Mouse (Mus musculus) forebrain, postnatal 0 days (tissue): ENCODE results near the gene Wdr45b. TPM values are rescaled to one million over a fixed set of nuclear protein-coding genes. Genes with fewer than 3 reads are reported as not detected.
A peak's percentile ranks its signal among the peaks of the same experiment; 100 is the strongest.
"Not testable (repeated sequence)": the region's sequence is repeated elsewhere in the genome, so short reads cannot be mapped to it uniquely, and the experiment has no call there.

ENCODE experiments used
- ATAC-seq: fragments of 200-750 bp; cut with Nextera tagmentation; 2 replicates; pipeline ENCODE4 v1.8.0; 2017; ENCODE audit warnings: mild to moderate bottlenecking, moderate library complexity
- DNase-seq: peaks from one replicate; pipeline ENCODE4 v3.0.0-alpha.2; 2015
- H3K27ac ChIP-seq: fragments of 300-500 bp; sonication (generic); 2 replicates; pipeline ENCODE4 v1.5.1; 2014; ENCODE audit warnings: low read depth, mild to moderate bottlenecking, antibody characterized with exemption, low read length, moderate library complexity, mixed read lengths
- H3K27me3 ChIP-seq: fragments of 300-500 bp; sonication (generic); 2 replicates; pipeline ENCODE4 v1.6.1; 2014; ENCODE audit warnings: mild to moderate bottlenecking, low read length, mixed read lengths; ENCODE audit not compliant: insufficient read depth
- H3K36me3 ChIP-seq: fragments of 300-500 bp; sonication (generic); 2 replicates; pipeline ENCODE4 v1.6.1; 2014; ENCODE audit warnings: mild to moderate bottlenecking, moderate library complexity; ENCODE audit not compliant: insufficient read depth
- H3K4me1 ChIP-seq: fragments of 300-500 bp; sonication (generic); 2 replicates; pipeline ENCODE4 v1.6.1; 2014; ENCODE audit warnings: antibody characterized with exemption; ENCODE audit not compliant: insufficient read depth
- H3K4me2 ChIP-seq: fragments of 300-500 bp; sonication (generic); 2 replicates; pipeline ENCODE4 v1.6.1; 2014; ENCODE audit warnings: low read depth, mild to moderate bottlenecking, moderate library complexity
- H3K4me3 ChIP-seq: fragments of 300-500 bp; sonication (generic); 2 replicates; pipeline ENCODE4 v1.5.1; 2014; ENCODE audit warnings: low read depth, low read length, mixed read lengths
- H3K9ac ChIP-seq: fragments of 300-500 bp; sonication (generic); 2 replicates; pipeline ENCODE4 v1.6.1; 2014; ENCODE audit warnings: mild to moderate bottlenecking
- H3K9me3 ChIP-seq: fragments of 300-500 bp; sonication (generic); 2 replicates; pipeline ENCODE4 v1.6.1; 2016; ENCODE audit warnings: low read length
- CTCF ChIP-seq: sonication (generic); IDR thresholded peaks from 2 replicates; pipeline ENCODE4 v1.5.1; 2016; ENCODE audit warnings: antibody characterized with exemption, control low read depth, low read depth
- WGBS: fragments of 180-500 bp; shearing (Covaris S2); extraction: QIAGEN DNeasy Blood & Tissue Kit; methylation state at CpG from one replicate; pipeline ENCODE4 v1.1.7; 2014; 5-methylcytosine and 5-hydroxymethylcytosine counted together
- polyA plus RNA-seq: library from polyadenylated mRNA; unstranded; fragments of >200 nt; fragmentation: Nextera tagmentation; extraction: Ambion mirVana; gene quantifications from 2 replicates; pipeline ENCODE4 v1.2.1, GENCODE M21; 2015
- total RNA-seq: library from RNA; depleted of rRNA; stranded (reverse); fragments of >200 nt; gene quantifications from 2 replicates; pipeline ENCODE4 v1.2.3, GENCODE M21; 2014

Gene Wdr45b
- total and polyA plus RNA-seq, 2 experiments from 2014 or later: 71.6 to 92.6 TPM

- H3K4me1 ChIP-seq: no peaks in the 10 kb centered on the region
- no peak overlapping the region for H3K9ac ChIP-seq
- H3K9me3 ChIP-seq: no peaks in the 10 kb centered on the region
- H3K4me2 ChIP-seq: no peak overlapping the region
- no peak overlapping the region for H3K27ac ChIP-seq
- no peaks in the 10 kb centered on the region for H3K36me3 ChIP-seq
- H3K27me3 ChIP-seq: no peaks in the 10 kb centered on the region
- ATAC-seq (no peak), DNase-seq (no peak)
- TF ChIP-seq CTCF: no peak
- H3K4me3 ChIP-seq: no peak overlapping the region
- WGBS: 67% methylated on average over 6 of the region's 6 CpGs
These were observed 19.1 kb upstream of the Wdr45b start for GRCm38 (mm10) chr11:121373305-121373704.

- H3K9me3 ChIP-seq: no peaks in the 10 kb centered on the region
- 82% methylated on average over 6 of the region's 6 CpGs for WGBS
- no peak for TF ChIP-seq CTCF
- no peak overlapping the region for H3K27ac ChIP-seq
- no peak overlapping the region for H3K4me2 ChIP-seq
- no peak overlapping the region for H3K9ac ChIP-seq
- H3K4me3 ChIP-seq: no peak overlapping the region
- H3K4me1 ChIP-seq: no peaks in the 10 kb centered on the region
- H3K27me3 ChIP-seq: no peaks in the 10 kb centered on the region
- ATAC-seq (no peak), DNase-seq (no peak)
- no peaks in the 10 kb centered on the region for H3K36me3 ChIP-seq
These were observed 16.2 kb upstream of the Wdr45b start for GRCm38 (mm10) chr11:121370337-121370994.

DNA sequence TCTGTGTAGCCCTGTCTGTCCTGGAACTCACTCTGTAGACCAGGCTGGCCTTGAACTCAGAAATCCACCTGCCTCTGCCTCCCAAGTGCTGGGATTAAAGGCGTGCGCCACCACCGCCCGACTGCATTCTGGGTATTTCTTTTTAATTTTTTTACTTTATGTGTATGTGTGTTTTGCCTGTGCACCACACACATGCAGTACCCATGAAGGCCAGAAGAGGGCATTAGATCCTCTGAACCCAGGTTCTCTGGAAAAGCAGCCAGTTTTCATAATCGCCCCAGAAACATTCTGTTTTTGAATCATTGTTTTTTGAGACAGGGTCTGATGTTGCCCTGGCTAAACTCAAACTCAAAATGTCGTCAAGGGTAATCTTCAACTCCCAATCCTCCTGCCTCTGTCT lies 15.4 kb upstream of the Wdr45b start:
- 62% methylated on average over 6 of the region's 6 CpGs for WGBS

DNA sequence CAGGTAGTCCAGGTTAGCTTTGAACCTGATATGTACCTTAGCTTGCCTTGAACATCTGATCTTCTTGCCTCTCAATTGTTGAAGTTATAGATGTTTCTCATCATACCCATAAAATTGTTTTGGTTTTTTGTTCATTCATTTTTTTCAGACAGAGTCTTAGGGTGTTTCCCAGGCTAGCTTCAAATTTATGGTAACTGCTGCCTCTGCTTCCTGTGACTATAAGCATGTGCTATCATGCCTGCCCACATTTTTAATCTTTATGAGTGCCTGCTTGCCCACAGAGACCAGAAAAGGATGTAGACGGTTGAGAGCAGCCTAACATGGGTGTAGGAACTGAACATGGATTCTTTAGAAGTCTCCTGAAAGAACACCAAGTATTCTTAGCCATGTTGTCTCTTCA lies 14.5 kb upstream of the Wdr45b start:
- no peak for TF ChIP-seq CTCF
- Histone ChIP-seq H3K9ac (no peak overlapping the region), H3K4me1 (no peaks in the 10 kb centered on the region), H3K36me3 (no peaks in the 10 kb centered on the region), H3K9me3 (no peaks in the 10 kb centered on the region), H3K4me2 (no peak overlapping the region), H3K27me3 (no peaks in the 10 kb centered on the region), H3K4me3 (no peak overlapping the region), H3K27ac (no peak overlapping the region)
- ATAC-seq (no peak), DNase-seq (no peak)
- WGBS: 88% methylated on average over 1 of the region's 1 CpGs

More for the DNA sequence above, 15.4 kb upstream of the Wdr45b start:
- no peaks in the 10 kb centered on the region for H3K9me3 ChIP-seq
- no peak overlapping the region for H3K4me2 ChIP-seq
- peak; percentile 66 for TF ChIP-seq CTCF
- DNase-seq (peak; percentile 45), ATAC-seq (no peak)
- H3K4me1 ChIP-seq: no peaks in the 10 kb centered on the region
- H3K27me3 ChIP-seq: no peaks in the 10 kb centered on the region
- H3K9ac ChIP-seq: no peak overlapping the region
- H3K4me3 ChIP-seq: no peak overlapping the region
- no peak overlapping the region for H3K27ac ChIP-seq
- H3K36me3 ChIP-seq: no peaks in the 10 kb centered on the region

- Histone ChIP-seq H3K36me3 (no peaks in the 10 kb centered on the region), H3K4me2 (no peak overlapping the region), H3K4me1 (no peaks in the 10 kb centered on the region), H3K4me3 (no peak overlapping the region), H3K27ac (no peak overlapping the region), H3K9ac (no peak overlapping the region), H3K9me3 (no peaks in the 10 kb centered on the region), H3K27me3 (no peaks in the 10 kb centered on the region)
- no peak for ATAC-seq
- no peak for TF ChIP-seq CTCF
- no peak for DNase-seq
- 73% methylated on average over 5 of the region's 5 CpGs for WGBS
These were observed 13.0 kb upstream of the Wdr45b start for GRCm38 (mm10) chr11:121367170-121367707.

GRCm38 (mm10) chr11:121362212-121362611 lies 8.0 kb upstream of the Wdr45b start:
- Histone ChIP-seq H3K9ac (no peak overlapping the region), H3K36me3 (no peaks in the 10 kb centered on the region), H3K4me1 (no peaks in the 10 kb centered on the region), H3K4me3 (no peak overlapping the region), H3K9me3 (no peaks in the 10 kb centered on the region), H3K4me2 (no peak overlapping the region), H3K27ac (no peak overlapping the region), H3K27me3 (no peaks in the 10 kb centered on the region)
- ATAC-seq: no peak
- TF ChIP-seq CTCF: peak; percentile 30; the same call in 1 of the 2 replicates
- 33% methylated on average over 5 of the region's 5 CpGs for WGBS
- DNase-seq: no peak

DNA sequence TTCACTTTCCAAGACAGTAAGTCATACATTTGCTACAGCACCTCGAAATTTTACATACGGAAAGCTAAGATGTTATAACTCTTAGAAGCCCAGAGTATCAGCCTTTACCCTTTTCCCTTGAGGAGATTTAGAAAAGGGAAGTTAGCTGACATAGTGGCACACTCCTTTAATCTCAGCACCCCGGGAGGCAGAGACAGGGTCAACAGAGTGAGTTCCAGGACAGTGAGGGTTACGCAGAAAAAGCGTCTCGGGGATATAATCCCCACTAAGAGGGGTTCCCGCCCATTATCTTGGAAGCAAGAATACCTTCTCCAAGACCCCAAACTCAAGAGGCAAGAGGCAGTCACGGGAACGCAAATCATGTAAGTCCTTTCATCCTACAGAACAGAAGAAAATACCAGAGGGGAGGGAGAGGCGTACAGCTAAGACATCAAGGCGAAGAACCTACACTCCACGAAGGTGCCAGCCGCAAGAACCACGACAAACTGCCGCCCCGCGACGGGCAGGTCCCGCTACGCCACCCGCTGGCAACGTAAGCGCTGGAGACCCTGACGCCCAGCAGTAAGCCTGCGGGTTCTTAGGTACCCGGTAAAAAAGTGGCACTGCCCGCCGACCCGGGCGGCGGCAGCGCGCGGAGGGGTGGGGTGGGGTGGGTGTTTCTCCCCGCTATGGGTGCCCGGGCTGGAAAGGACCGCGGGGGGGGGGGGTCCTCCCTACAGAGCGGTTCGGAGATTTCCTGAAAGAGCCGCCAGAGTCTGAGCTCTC lies 737 bp downstream of the Wdr45b start:
- whole genome bisulfite sequencing: 4% methylated on average over 40 of the region's 41 CpGs
- peak; percentile 26; the same call in 1 of the 2 replicates for TF ChIP-seq CTCF
- DNase-seq: peak; percentile 59

GRCm38 (mm10) chr11:121348727-121349126 lies 5.5 kb downstream of the Wdr45b start:
- not testable (repeated sequence) for H3K27ac ChIP-seq, H3K9ac ChIP-seq, H3K4me2 ChIP-seq, H3K4me1 ChIP-seq, DNase-seq, H3K9me3 ChIP-seq, H3K27me3 ChIP-seq, H3K4me3 ChIP-seq, H3K36me3 ChIP-seq, ATAC-seq
- WGBS: 93% methylated on average over 3 of the region's 3 CpGs

More for the DNA sequence above, 737 bp downstream of the Wdr45b start:
- peaks cover 12% of the 10 kb centered on the region for H3K4me1 ChIP-seq
- no peaks in the 10 kb centered on the region for H3K9me3 ChIP-seq
- H3K4me3 ChIP-seq: peak overlapping the region; percentile 96
- H3K9ac ChIP-seq: peak overlapping the region; percentile 93
- H3K4me2 ChIP-seq: peak overlapping the region; percentile 75
- peak overlapping the region; percentile 91 for H3K27ac ChIP-seq
- H3K36me3 ChIP-seq: no peaks in the 10 kb centered on the region
- ATAC-seq: no peak; the same call in 1 of the 2 replicates
- no peaks in the 10 kb centered on the region for H3K27me3 ChIP-seq
